Mouse (Mus musculus): ENCODE results near the gene Unc13b. TPM values are rescaled to one million over a fixed set of nuclear protein-coding genes. Genes with fewer than 3 reads are reported as not detected.

The Unc13b gene
- polyA plus RNA-seq, 1 experiment from 2014 or later: 13.0 TPM

DNA sequence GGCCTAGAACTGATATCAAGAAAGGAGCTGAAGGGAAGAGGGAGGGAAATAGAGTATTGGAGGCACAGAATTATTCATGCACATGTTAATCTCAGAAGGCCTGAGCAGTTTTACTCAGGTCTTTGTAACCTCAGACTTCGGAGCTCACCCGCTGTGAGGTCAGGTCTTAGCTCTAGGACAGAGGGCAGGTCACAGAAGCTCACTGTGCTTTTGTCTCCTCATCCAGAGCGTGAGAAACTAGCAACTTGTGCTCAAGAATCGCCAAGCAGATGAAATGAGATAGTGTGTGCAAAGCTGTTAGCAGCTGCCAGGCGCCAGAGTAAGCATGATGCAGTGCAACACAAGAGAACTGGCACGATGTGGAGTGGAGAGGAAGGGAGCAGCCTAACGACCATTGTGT lies 189.3 kb downstream of the Unc13b start:
- WGBS: 17% methylated on average over 7 of the region's 7 CpGs
- peaks cover 13% of the 10 kb centered on the region for H3K36me3 ChIP-seq (ENCODE audit: control insufficient read depth, insufficient read depth, low read length)
- ATAC-seq: no peak
- no peaks in the 10 kb centered on the region for H3K9me3 ChIP-seq (ENCODE audit: control insufficient read depth, low read length)
- no peak overlapping the region for H3K9ac ChIP-seq (ENCODE audit: low read depth, low read length)
- no peak overlapping the region for H3K4me2 ChIP-seq (ENCODE audit: low read length)
- H3K27me3 ChIP-seq (replicated peaks; ENCODE audit: control insufficient read depth, insufficient read depth, low read length): no peaks in the 10 kb centered on the region
- H3K4me1 ChIP-seq (ENCODE audit: control insufficient read depth, insufficient read depth, low read depth, low read length): no peaks in the 10 kb centered on the region
- H3K27ac ChIP-seq (ENCODE audit: low read depth, low read length): no peak overlapping the region
- no peak overlapping the region for H3K4me3 ChIP-seq (ENCODE audit: low read length)

- Histone ChIP-seq H3K9me3 (ENCODE audit: control insufficient read depth, low read length) (no peaks in the 10 kb centered on the region), H3K4me1 (ENCODE audit: control insufficient read depth, insufficient read depth, low read depth, low read length) (no peaks in the 10 kb centered on the region), H3K9ac (ENCODE audit: low read depth, low read length) (no peak overlapping the region), H3K27ac (ENCODE audit: low read depth, low read length) (no peak overlapping the region), H3K4me2 (ENCODE audit: low read length) (no peak overlapping the region), H3K4me3 (ENCODE audit: low read length) (no peak overlapping the region), H3K36me3 (ENCODE audit: control insufficient read depth, insufficient read depth, low read length) (peaks cover 13% of the 10 kb centered on the region), H3K27me3 (replicated peaks; ENCODE audit: control insufficient read depth, insufficient read depth, low read length) (no peaks in the 10 kb centered on the region)
- ATAC-seq: no peak
- WGBS: 76% methylated on average over 2 of the region's 2 CpGs
These were observed 190.2 kb downstream of the Unc13b start for GRCm38 (mm10) chr4:43248909-43249308.

GRCm38 (mm10) chr4:43251269-43251668 lies 192.5 kb downstream of the Unc13b start:
- Histone ChIP-seq H3K36me3 (ENCODE audit: control insufficient read depth, insufficient read depth, low read length) (peaks cover 22% of the 10 kb centered on the region), H3K4me2 (ENCODE audit: low read length) (no peak overlapping the region), H3K9ac (ENCODE audit: low read depth, low read length) (no peak overlapping the region), H3K4me3 (ENCODE audit: low read length) (no peak overlapping the region), H3K27me3 (replicated peaks; ENCODE audit: control insufficient read depth, insufficient read depth, low read length) (no peaks in the 10 kb centered on the region), H3K27ac (ENCODE audit: low read depth, low read length) (no peak overlapping the region), H3K4me1 (ENCODE audit: control insufficient read depth, insufficient read depth, low read depth, low read length) (no peaks in the 10 kb centered on the region), H3K9me3 (ENCODE audit: control insufficient read depth, low read length) (no peaks in the 10 kb centered on the region)
- 84% methylated on average over 6 of the region's 6 CpGs for WGBS
- ATAC-seq: no peak

GRCm38 (mm10) chr4:43257040-43257439 lies 198.3 kb downstream of the Unc13b start:
- 98% methylated on average over 2 of the region's 2 CpGs for WGBS
- Histone ChIP-seq H3K4me2 (ENCODE audit: low read length) (no peak overlapping the region), H3K36me3 (ENCODE audit: control insufficient read depth, insufficient read depth, low read length) (peaks cover 12% of the 10 kb centered on the region), H3K4me1 (ENCODE audit: control insufficient read depth, insufficient read depth, low read depth, low read length) (no peaks in the 10 kb centered on the region), H3K9me3 (ENCODE audit: control insufficient read depth, low read length) (no peaks in the 10 kb centered on the region), H3K4me3 (ENCODE audit: low read length) (no peak overlapping the region), H3K27ac (ENCODE audit: low read depth, low read length) (no peak overlapping the region), H3K27me3 (replicated peaks; ENCODE audit: control insufficient read depth, insufficient read depth, low read length) (no peaks in the 10 kb centered on the region), H3K9ac (ENCODE audit: low read depth, low read length) (no peak overlapping the region)
- ATAC-seq: no peak

- Histone ChIP-seq H3K4me2 (ENCODE audit: low read length) (no peak overlapping the region), H3K27ac (ENCODE audit: low read depth, low read length) (no peak overlapping the region), H3K36me3 (ENCODE audit: control insufficient read depth, insufficient read depth, low read length) (peaks cover 10% of the 10 kb centered on the region), H3K9ac (ENCODE audit: low read depth, low read length) (no peak overlapping the region), H3K4me1 (ENCODE audit: control insufficient read depth, insufficient read depth, low read depth, low read length) (no peaks in the 10 kb centered on the region), H3K4me3 (ENCODE audit: low read length) (no peak overlapping the region), H3K27me3 (replicated peaks; ENCODE audit: control insufficient read depth, insufficient read depth, low read length) (no peaks in the 10 kb centered on the region), H3K9me3 (ENCODE audit: control insufficient read depth, low read length) (no peaks in the 10 kb centered on the region)
- 87% methylated on average over 4 of the region's 4 CpGs for WGBS
- no peak for ATAC-seq
These were observed 199.8 kb downstream of the Unc13b start for GRCm38 (mm10) chr4:43258556-43258955.

GRCm38 (mm10) chr4:43259435-43259834 lies 200.7 kb downstream of the Unc13b start:
- Histone ChIP-seq H3K27ac (ENCODE audit: low read depth, low read length) (no peak overlapping the region), H3K4me3 (ENCODE audit: low read length) (no peak overlapping the region), H3K4me1 (ENCODE audit: control insufficient read depth, insufficient read depth, low read depth, low read length) (no peaks in the 10 kb centered on the region), H3K9me3 (ENCODE audit: control insufficient read depth, low read length) (no peaks in the 10 kb centered on the region), H3K36me3 (ENCODE audit: control insufficient read depth, insufficient read depth, low read length) (peaks cover 10% of the 10 kb centered on the region; the same call in 1 of the 2 replicates), H3K9ac (ENCODE audit: low read depth, low read length) (no peak overlapping the region), H3K27me3 (replicated peaks; ENCODE audit: control insufficient read depth, insufficient read depth, low read length) (no peaks in the 10 kb centered on the region), H3K4me2 (ENCODE audit: low read length) (no peak overlapping the region)
- WGBS: 66% methylated on average over 3 of the region's 3 CpGs
- ATAC-seq: no peak

- Histone ChIP-seq H3K27me3 (replicated peaks; ENCODE audit: control insufficient read depth, insufficient read depth, low read length) (no peaks in the 10 kb centered on the region), H3K4me3 (ENCODE audit: low read length) (no peak overlapping the region), H3K9me3 (ENCODE audit: control insufficient read depth, low read length) (no peaks in the 10 kb centered on the region), H3K9ac (ENCODE audit: low read depth, low read length) (no peak overlapping the region), H3K27ac (ENCODE audit: low read depth, low read length) (no peak overlapping the region), H3K4me2 (ENCODE audit: low read length) (no peak overlapping the region), H3K4me1 (ENCODE audit: control insufficient read depth, insufficient read depth, low read depth, low read length) (no peaks in the 10 kb centered on the region), H3K36me3 (ENCODE audit: control insufficient read depth, insufficient read depth, low read length) (peaks cover 9% of the 10 kb centered on the region; the same call in 1 of the 2 replicates)
- 75% methylated on average over 5 of the region's 5 CpGs for WGBS
- no peak for ATAC-seq
These were observed 201.3 kb downstream of the Unc13b start for GRCm38 (mm10) chr4:43260096-43260495.

GRCm38 (mm10) chr4:43262821-43263220 lies 204.1 kb downstream of the Unc13b start:
- Histone ChIP-seq H3K4me1 (ENCODE audit: control insufficient read depth, insufficient read depth, low read depth, low read length) (peaks cover 6% of the 10 kb centered on the region; the same call in 1 of the 2 replicates), H3K9ac (ENCODE audit: low read depth, low read length) (no peak overlapping the region), H3K36me3 (ENCODE audit: control insufficient read depth, insufficient read depth, low read length) (no peaks in the 10 kb centered on the region; the same call in 1 of the 2 replicates), H3K27me3 (replicated peaks; ENCODE audit: control insufficient read depth, insufficient read depth, low read length) (no peaks in the 10 kb centered on the region), H3K4me2 (ENCODE audit: low read length) (no peak overlapping the region), H3K9me3 (ENCODE audit: control insufficient read depth, low read length) (no peaks in the 10 kb centered on the region), H3K27ac (ENCODE audit: low read depth, low read length) (no peak overlapping the region), H3K4me3 (ENCODE audit: low read length) (no peak overlapping the region)
- 97% methylated on average over 6 of the region's 6 CpGs for WGBS
- ATAC-seq: no peak

DNA sequence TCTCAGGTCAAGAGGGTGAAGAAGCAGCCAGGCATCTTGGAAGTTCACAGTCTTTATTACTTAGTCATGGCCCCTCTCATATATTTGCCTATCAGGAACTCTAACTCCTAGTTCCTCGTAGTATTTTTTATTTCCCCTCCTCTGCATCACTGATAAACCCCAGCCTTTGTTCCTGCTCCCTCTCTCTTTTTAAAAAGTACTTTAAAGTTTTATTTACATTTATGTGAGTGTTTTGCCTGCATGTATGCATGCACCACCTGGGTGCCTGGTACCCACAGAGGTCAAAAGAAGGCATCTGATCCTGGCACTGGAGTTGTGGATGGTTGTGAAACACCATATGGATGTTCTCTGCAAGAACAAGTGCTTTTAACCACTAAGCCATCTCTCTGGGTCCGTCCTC lies 207.4 kb downstream of the Unc13b start:
- Histone ChIP-seq H3K9me3 (ENCODE audit: control insufficient read depth, low read length) (no peaks in the 10 kb centered on the region), H3K4me2 (ENCODE audit: low read length) (no peak overlapping the region), H3K27me3 (replicated peaks; ENCODE audit: control insufficient read depth, insufficient read depth, low read length) (no peaks in the 10 kb centered on the region), H3K36me3 (ENCODE audit: control insufficient read depth, insufficient read depth, low read length) (no peaks in the 10 kb centered on the region; the same call in 1 of the 2 replicates), H3K27ac (ENCODE audit: low read depth, low read length) (no peak overlapping the region), H3K4me3 (ENCODE audit: low read length) (no peak overlapping the region), H3K4me1 (ENCODE audit: control insufficient read depth, insufficient read depth, low read depth, low read length) (peaks cover 6% of the 10 kb centered on the region; the same call in 1 of the 2 replicates), H3K9ac (ENCODE audit: low read depth, low read length) (no peak overlapping the region)
- ATAC-seq: no peak
- 68% methylated on average over 2 of the region's 2 CpGs for WGBS
